Mouse (Mus musculus) erythroblast, embryonic 14.5 days (primary cell): ENCODE results near the gene Oprd1. TPM values are rescaled to one million over a fixed set of nuclear protein-coding genes. Genes with fewer than 3 reads are reported as not detected.

Experiments
- H3K27me3 ChIP-seq: 2 replicates; pipeline ENCODE4 v1.6.1; 2012; ENCODE audit warnings: inconsistent platforms; ENCODE audit not compliant: control insufficient read depth
- H3K36me3 ChIP-seq: 2 replicates; pipeline ENCODE4 v1.6.1; 2012; ENCODE audit warnings: mild to moderate bottlenecking, inconsistent platforms; ENCODE audit not compliant: control insufficient read depth
- H3K4me1 ChIP-seq: 2 replicates; pipeline ENCODE4 v1.6.1; 2012; ENCODE audit warnings: inconsistent platforms; ENCODE audit not compliant: control insufficient read depth
- H3K4me3 ChIP-seq: replicated peaks from 2 replicates; pipeline ENCODE3; 2012; ENCODE audit warnings: moderate library complexity, mild to moderate bottlenecking, inconsistent platforms
- H3K9me3 ChIP-seq: 2 replicates; pipeline ENCODE4 v1.6.1; 2012; ENCODE audit warnings: low read length, inconsistent platforms, mixed read lengths; ENCODE audit not compliant: control insufficient read depth
- GATA1 ChIP-seq: IDR thresholded peaks from 2 replicates; pipeline ENCODE4 v1.6.1; 2012; ENCODE audit warnings: low read length, inconsistent platforms, mixed read lengths
- TAL1 ChIP-seq: IDR thresholded peaks from 3 replicates; pipeline ENCODE4 v1.6.1; 2012; ENCODE audit warnings: low read length, inconsistent platforms, mixed read lengths
- polyA plus RNA-seq: library from polyadenylated mRNA; stranded (reverse); fragments of >175 nt; gene quantifications from 2 replicates; pipeline ENCODE4 v1.2.3, GENCODE M21; 2012

Gene Oprd1
- polyA plus RNA-seq, 1 experiment, result not detected

- H3K4me1 ChIP-seq, result peaks cover 97% of the 10 kb centered on the region
- H3K27me3 ChIP-seq, result no peaks in the 10 kb centered on the region
- H3K36me3 ChIP-seq, result peaks cover 99% of the 10 kb centered on the region
- no peak for TF ChIP-seq TAL1
- H3K4me3 ChIP-seq, result peak overlapping the region; percentile 82
- H3K9me3 ChIP-seq, result no peaks in the 10 kb centered on the region
These were observed 77.0 kb downstream of the Oprd1 start for GRCm38 (mm10) chr4:132067112-132067937.

- H3K9me3 ChIP-seq, result no peaks in the 10 kb centered on the region
- TF ChIP-seq GATA1 (no peak), TAL1 (no peak)
- H3K27me3 ChIP-seq, result no peaks in the 10 kb centered on the region
- H3K4me3 ChIP-seq, result peak overlapping the region; percentile 82
- peaks cover 97% of the 10 kb centered on the region for H3K4me1 ChIP-seq
- H3K36me3 ChIP-seq, result peaks cover 99% of the 10 kb centered on the region
These were observed 78.0 kb downstream of the Oprd1 start for GRCm38 (mm10) chr4:132066101-132066773.

GRCm38 (mm10) chr4:132065578-132065977 lies 78.7 kb downstream of the Oprd1 start:
- H3K4me3 ChIP-seq, result peak overlapping the region; percentile 82
- no peaks in the 10 kb centered on the region for H3K27me3 ChIP-seq
- peaks cover 97% of the 10 kb centered on the region for H3K4me1 ChIP-seq
- no peaks in the 10 kb centered on the region for H3K9me3 ChIP-seq
- H3K36me3 ChIP-seq, result peaks cover 98% of the 10 kb centered on the region
- TF ChIP-seq GATA1 (no peak), TAL1 (no peak)

- TF ChIP-seq TAL1 (no peak), GATA1 (no peak)
These were observed 79.7 kb downstream of the Oprd1 start for GRCm38 (mm10) chr4:132064550-132064949.

GRCm38 (mm10) chr4:132062934-132063884 lies 81.1 kb downstream of the Oprd1 start:
- Histone ChIP-seq H3K27me3 (no peaks in the 10 kb centered on the region), H3K9me3 (no peaks in the 10 kb centered on the region), H3K4me3 (peak overlapping the region; percentile 45), H3K4me1 (peaks cover 98% of the 10 kb centered on the region), H3K36me3 (peaks cover 98% of the 10 kb centered on the region)
- no peak for TF ChIP-seq GATA1
- TF ChIP-seq TAL1, result no peak

More at GRCm38 (mm10) chr4:132064550-132064949, 79.7 kb downstream of the Oprd1 start:
- no peaks in the 10 kb centered on the region for H3K9me3 ChIP-seq
- peak overlapping the region; percentile 44 for H3K4me3 ChIP-seq
- H3K36me3 ChIP-seq, result peaks cover 98% of the 10 kb centered on the region
- no peaks in the 10 kb centered on the region for H3K27me3 ChIP-seq
- H3K4me1 ChIP-seq, result peaks cover 97% of the 10 kb centered on the region

GRCm38 (mm10) chr4:132062289-132062688 lies 82.0 kb downstream of the Oprd1 start:
- H3K4me3 ChIP-seq, result peak overlapping the region; percentile 45

More at GRCm38 (mm10) chr4:132062289-132062688, 82.0 kb downstream of the Oprd1 start:
- TF ChIP-seq GATA1, result no peak
- TF ChIP-seq TAL1, result no peak
- Histone ChIP-seq H3K27me3 (no peaks in the 10 kb centered on the region), H3K36me3 (peaks cover 98% of the 10 kb centered on the region), H3K4me1 (peaks cover 98% of the 10 kb centered on the region), H3K9me3 (no peaks in the 10 kb centered on the region)

Other genes starting within 250 kb of the Oprd1 start
- not detected in 2 replicates for gene Tmem200b, start 222.7 kb downstream of the Oprd1 start, polyA plus RNA-seq
- gene Gm10300, start 69.8 kb downstream of the Oprd1 start, polyA plus RNA-seq, result 0.05 and 0.06 TPM in 2 replicates
- 120 and 121 TPM in 2 replicates for gene Epb41, start 69.2 kb downstream of the Oprd1 start, polyA plus RNA-seq
- gene Ythdf2, start 67.8 kb upstream of the Oprd1 start, polyA plus RNA-seq, result 0.90 and 1.2 TPM in 2 replicates
- gene Gmeb1, start 117.1 kb upstream of the Oprd1 start, polyA plus RNA-seq, result 1.8 and 2.8 TPM in 2 replicates
- 4.6 and 6.2 TPM in 2 replicates for gene Taf12, start 129.9 kb upstream of the Oprd1 start, polyA plus RNA-seq
- 0.05 TPM in 1 of 2 replicates, not detected in the other for gene Rab42, start 158.9 kb upstream of the Oprd1 start, polyA plus RNA-seq
- gene Trnau1ap, start 185.1 kb upstream of the Oprd1 start, polyA plus RNA-seq, result 1.7 and 2.4 TPM in 2 replicates
- gene Rcc1, start 209.1 kb upstream of the Oprd1 start, polyA plus RNA-seq, result 4.3 and 4.4 TPM in 2 replicates